Mouse (Mus musculus) right cerebral cortex, adult 18-20 months (tissue): ENCODE measurements around the gene Rad54l.

Experiments
- DNase-seq: peaks from one replicate; pipeline ENCODE4 v3.0.0; 2022; ENCODE audit warnings: mixed read lengths

Gene Rad54l

GRCm38 (mm10) chr4:116073146-116073545, 50.3 kb downstream of the Rad54l start:
- DNase-seq, result no peak

- no peak for DNase-seq
These were observed 53.4 kb downstream of the Rad54l start for GRCm38 (mm10) chr4:116070116-116070515.

- DNase-seq, result no peak
These were observed 59.6 kb downstream of the Rad54l start for GRCm38 (mm10) chr4:116063855-116064254.

- no peak for DNase-seq
These were observed 64.3 kb downstream of the Rad54l start for GRCm38 (mm10) chr4:116059012-116059726.

- no peak for DNase-seq
These were observed 65.9 kb downstream of the Rad54l start for GRCm38 (mm10) chr4:116057559-116057958.

GRCm38 (mm10) chr4:116053399-116053961, 70.0 kb downstream of the Rad54l start, which contains the start of gene Nsun4:
Nsun4 (minus strand) TSS chr4:116053876.
- DNase-seq, result peak; percentile 93

GRCm38 (mm10) chr4:116052526-116053293, 70.8 kb downstream of the Rad54l start:
- DNase-seq, result no peak

- DNase-seq, result no peak
These were observed 74.3 kb downstream of the Rad54l start for GRCm38 (mm10) chr4:116049211-116049610.

- no peak for DNase-seq
These were observed 75.2 kb downstream of the Rad54l start for GRCm38 (mm10) chr4:116048130-116048920.

- DNase-seq, result no peak
These were observed 75.8 kb downstream of the Rad54l start for GRCm38 (mm10) chr4:116047681-116048080.

- DNase-seq, result no peak
These were observed 76.9 kb downstream of the Rad54l start for GRCm38 (mm10) chr4:116046604-116047003.
